Mouse (Mus musculus): ENCODE measurements around the gene Prkag2. TPM values are rescaled to one million over a fixed set of nuclear protein-coding genes. Genes with fewer than 3 reads are reported as not detected.

Prkag2 gene
- polyA plus RNA-seq, 1 experiment from 2014 or later, result 63.1 TPM

GRCm38 (mm10) chr5:24973672-24974225, 126.7 kb downstream of the Prkag2 start:
- Histone ChIP-seq H3K27me3 (no peaks in the 10 kb centered on the region), H3K4me2 (no peak overlapping the region), H3K9me3 (replicated peaks) (no peaks in the 10 kb centered on the region), H3K27ac (no peak overlapping the region), H3K36me3 (ENCODE audit: poor library complexity, severe bottlenecking) (no peaks in the 10 kb centered on the region), H3K4me3 (no peak overlapping the region), H3K9ac (no peak overlapping the region), H3K4me1 (no peaks in the 10 kb centered on the region)
- 77% methylated on average over 9 of the region's 9 CpGs for WGBS
- ATAC-seq, result no peak

DNA sequence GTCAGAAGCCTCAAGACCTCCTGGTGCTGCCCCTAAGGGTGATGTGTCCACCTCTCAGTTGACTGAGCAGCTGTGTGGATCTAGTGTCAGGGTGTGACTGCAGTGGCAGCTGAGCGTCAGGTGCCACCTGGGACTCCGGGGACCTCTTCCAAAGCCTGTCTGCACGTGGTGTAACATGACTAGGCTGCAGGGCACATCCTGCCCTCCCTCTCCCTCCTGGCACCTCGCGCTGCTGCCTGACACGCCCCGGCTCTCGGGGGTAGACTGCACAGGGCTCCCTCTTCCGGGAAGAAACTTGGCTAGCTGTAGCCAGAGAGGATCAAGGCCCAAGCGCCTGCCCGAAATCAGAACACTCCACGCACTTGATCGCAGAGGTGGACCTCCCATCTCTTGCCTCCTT, 127.2 kb downstream of the Prkag2 start:
- no peak overlapping the region for H3K4me2 ChIP-seq
- no peak overlapping the region for H3K4me3 ChIP-seq
- ATAC-seq, result no peak
- no peaks in the 10 kb centered on the region for H3K4me1 ChIP-seq
- no peaks in the 10 kb centered on the region for H3K27me3 ChIP-seq
- H3K36me3 ChIP-seq (ENCODE audit: poor library complexity, severe bottlenecking), result no peaks in the 10 kb centered on the region
- no peak overlapping the region for H3K27ac ChIP-seq
- 75% methylated on average over 13 of the region's 13 CpGs for WGBS
- no peak overlapping the region for H3K9ac ChIP-seq
- H3K9me3 ChIP-seq (replicated peaks), result no peaks in the 10 kb centered on the region

GRCm38 (mm10) chr5:24970552-24971275, 129.7 kb downstream of the Prkag2 start:
- no peak overlapping the region for H3K9ac ChIP-seq
- ATAC-seq, result no peak
- H3K27me3 ChIP-seq, result no peaks in the 10 kb centered on the region
- H3K36me3 ChIP-seq (ENCODE audit: poor library complexity, severe bottlenecking), result no peaks in the 10 kb centered on the region
- H3K4me2 ChIP-seq, result no peak overlapping the region
- WGBS, result 94% methylated on average over 8 of the region's 8 CpGs
- no peaks in the 10 kb centered on the region for H3K4me1 ChIP-seq
- H3K9me3 ChIP-seq (replicated peaks), result no peaks in the 10 kb centered on the region
- no peak overlapping the region for H3K27ac ChIP-seq
- H3K4me3 ChIP-seq, result no peak overlapping the region

GRCm38 (mm10) chr5:24969241-24969880, 131.1 kb downstream of the Prkag2 start:
- H3K27me3 ChIP-seq, result no peaks in the 10 kb centered on the region
- no peaks in the 10 kb centered on the region for H3K9me3 ChIP-seq (replicated peaks)
- WGBS, result 68% methylated on average over 11 of the region's 11 CpGs
- no peak overlapping the region for H3K9ac ChIP-seq
- H3K4me1 ChIP-seq, result no peaks in the 10 kb centered on the region
- no peak overlapping the region for H3K27ac ChIP-seq
- no peak overlapping the region for H3K4me3 ChIP-seq
- ATAC-seq, result no peak
- H3K36me3 ChIP-seq (ENCODE audit: poor library complexity, severe bottlenecking), result no peaks in the 10 kb centered on the region
- no peak overlapping the region for H3K4me2 ChIP-seq

DNA sequence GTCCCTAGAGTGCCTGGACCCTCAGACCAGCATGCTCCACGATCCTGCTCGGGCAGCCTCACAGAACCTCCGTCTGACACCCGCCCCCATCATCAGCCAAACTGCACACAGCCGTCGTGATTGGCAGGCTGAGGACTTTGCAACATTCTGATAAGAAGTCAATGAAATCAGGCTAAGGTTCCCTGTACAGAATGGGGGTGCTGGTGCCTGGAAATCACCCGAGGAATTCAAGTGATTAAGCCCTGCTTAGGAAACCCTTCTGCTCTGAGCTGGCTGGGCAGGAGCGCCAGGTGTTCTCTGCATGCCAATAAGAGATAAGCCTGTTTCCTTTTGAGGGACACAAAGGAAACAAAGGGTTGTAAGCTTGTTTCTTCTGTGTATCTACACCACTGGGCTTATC, 131.7 kb downstream of the Prkag2 start:
- ATAC-seq, result no peak
- H3K9me3 ChIP-seq (replicated peaks), result no peaks in the 10 kb centered on the region
- H3K36me3 ChIP-seq (ENCODE audit: poor library complexity, severe bottlenecking), result no peaks in the 10 kb centered on the region
- no peak overlapping the region for H3K27ac ChIP-seq
- no peak overlapping the region for H3K4me2 ChIP-seq
- H3K27me3 ChIP-seq, result no peaks in the 10 kb centered on the region
- no peak overlapping the region for H3K4me3 ChIP-seq
- 38% methylated on average over 8 of the region's 8 CpGs for WGBS
- no peak overlapping the region for H3K9ac ChIP-seq
- H3K4me1 ChIP-seq, result no peaks in the 10 kb centered on the region

GRCm38 (mm10) chr5:24967898-24968535, 132.4 kb downstream of the Prkag2 start:
- WGBS, result 72% methylated on average over 7 of the region's 7 CpGs
- no peak overlapping the region for H3K27ac ChIP-seq
- no peaks in the 10 kb centered on the region for H3K9me3 ChIP-seq (replicated peaks)
- ATAC-seq, result no peak
- H3K4me3 ChIP-seq, result no peak overlapping the region
- no peaks in the 10 kb centered on the region for H3K27me3 ChIP-seq
- no peaks in the 10 kb centered on the region for H3K4me1 ChIP-seq
- H3K4me2 ChIP-seq, result no peak overlapping the region
- no peak overlapping the region for H3K9ac ChIP-seq
- no peaks in the 10 kb centered on the region for H3K36me3 ChIP-seq (ENCODE audit: poor library complexity, severe bottlenecking)

GRCm38 (mm10) chr5:24963776-24964175, 136.7 kb downstream of the Prkag2 start:
- peak; percentile 55; the same call in 1 of the 2 replicates for ATAC-seq
- no peaks in the 10 kb centered on the region for H3K4me1 ChIP-seq
- no peaks in the 10 kb centered on the region for H3K9me3 ChIP-seq (replicated peaks)
- no peaks in the 10 kb centered on the region for H3K36me3 ChIP-seq (ENCODE audit: poor library complexity, severe bottlenecking)
- H3K4me2 ChIP-seq, result no peak overlapping the region
- H3K9ac ChIP-seq, result no peak overlapping the region
- no peak overlapping the region for H3K27ac ChIP-seq
- WGBS, result 76% methylated on average over 4 of the region's 4 CpGs
- H3K27me3 ChIP-seq, result no peaks in the 10 kb centered on the region
- H3K4me3 ChIP-seq, result no peak overlapping the region

DNA sequence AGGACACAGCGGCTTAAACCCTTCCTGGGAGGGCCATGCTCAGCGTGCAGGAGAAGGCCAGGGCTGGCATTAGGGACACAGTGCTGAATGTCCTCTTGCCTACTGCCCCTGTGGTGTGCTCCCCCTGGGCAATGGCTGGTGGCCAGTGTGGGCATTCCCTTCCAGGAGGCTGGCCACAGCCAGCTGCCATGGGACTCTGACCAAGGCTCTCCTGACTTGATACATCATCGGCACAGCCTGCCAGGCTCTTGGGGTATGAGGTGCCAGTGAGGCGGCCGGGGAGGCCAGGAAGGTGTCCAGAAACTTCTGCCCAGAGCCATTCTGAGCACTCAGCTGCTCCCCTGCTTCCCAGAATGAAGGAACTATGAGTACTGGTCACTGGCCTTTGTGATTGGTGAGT, 139.7 kb downstream of the Prkag2 start:
- Histone ChIP-seq H3K36me3 (ENCODE audit: poor library complexity, severe bottlenecking) (no peaks in the 10 kb centered on the region), H3K4me1 (no peaks in the 10 kb centered on the region), H3K27me3 (no peaks in the 10 kb centered on the region), H3K4me2 (no peak overlapping the region), H3K27ac (no peak overlapping the region), H3K4me3 (no peak overlapping the region), H3K9me3 (replicated peaks) (no peaks in the 10 kb centered on the region), H3K9ac (no peak overlapping the region)
- no peak for ATAC-seq
- WGBS, result 92% methylated on average over 5 of the region's 5 CpGs

DNA sequence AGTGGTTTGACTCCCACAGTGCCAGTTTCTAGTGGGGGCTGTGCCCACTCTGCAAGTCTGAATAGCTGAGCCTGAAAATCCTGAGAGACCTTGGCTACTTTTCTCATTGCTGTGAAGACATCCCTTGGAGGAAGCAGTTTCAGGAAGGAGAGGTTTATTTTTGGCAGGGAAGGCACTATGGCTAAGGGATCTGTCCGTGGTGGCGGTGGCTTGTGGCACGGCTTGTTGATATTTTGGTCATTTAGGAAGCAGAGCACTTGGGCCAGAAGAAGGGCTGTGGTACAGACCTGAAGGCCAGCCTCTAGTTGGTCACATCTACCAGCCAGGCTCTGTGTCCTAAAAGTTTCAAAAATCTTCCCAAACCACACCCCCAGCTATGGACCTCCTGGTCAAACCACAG, 140.7 kb downstream of the Prkag2 start:
- H3K9me3 ChIP-seq (replicated peaks), result no peaks in the 10 kb centered on the region
- WGBS, result 90% methylated on average over 3 of the region's 3 CpGs
- H3K4me1 ChIP-seq, result no peaks in the 10 kb centered on the region
- H3K4me2 ChIP-seq, result no peak overlapping the region
- H3K36me3 ChIP-seq (ENCODE audit: poor library complexity, severe bottlenecking), result no peaks in the 10 kb centered on the region
- H3K27ac ChIP-seq, result no peak overlapping the region
- no peak overlapping the region for H3K4me3 ChIP-seq
- no peak overlapping the region for H3K9ac ChIP-seq
- no peak for ATAC-seq
- no peaks in the 10 kb centered on the region for H3K27me3 ChIP-seq

- no peak overlapping the region for H3K9ac ChIP-seq
- no peaks in the 10 kb centered on the region for H3K9me3 ChIP-seq (replicated peaks)
- no peaks in the 10 kb centered on the region for H3K36me3 ChIP-seq (ENCODE audit: poor library complexity, severe bottlenecking)
- no peak overlapping the region for H3K4me2 ChIP-seq
- H3K27ac ChIP-seq, result no peak overlapping the region
- no peak for ATAC-seq
- H3K4me3 ChIP-seq, result no peak overlapping the region
- no peaks in the 10 kb centered on the region; the same call in 1 of the 2 replicates for H3K4me1 ChIP-seq
- no peaks in the 10 kb centered on the region for H3K27me3 ChIP-seq
- 83% methylated on average over 5 of the region's 5 CpGs for WGBS
Observed at GRCm38 (mm10) chr5:24958596-24958995, 141.8 kb downstream of the Prkag2 start.

- ATAC-seq, result no peak
- Histone ChIP-seq H3K4me3 (no peak overlapping the region), H3K36me3 (ENCODE audit: poor library complexity, severe bottlenecking) (no peaks in the 10 kb centered on the region), H3K27ac (no peak overlapping the region), H3K27me3 (no peaks in the 10 kb centered on the region), H3K4me2 (no peak overlapping the region), H3K9me3 (replicated peaks) (no peaks in the 10 kb centered on the region), H3K4me1 (peaks cover 10% of the 10 kb centered on the region), H3K9ac (no peak overlapping the region)
- 87% methylated on average over 7 of the region's 7 CpGs for WGBS
Observed at GRCm38 (mm10) chr5:24956891-24957290, 143.6 kb downstream of the Prkag2 start.

All from forebrain, embryonic 13.5 days (tissue).